Mouse (Mus musculus): ENCODE measurements around the gene Rfx4. TPM values are rescaled to one million over a fixed set of nuclear protein-coding genes. Genes with fewer than 3 reads are reported as not detected.

The Rfx4 gene
- polyA plus RNA-seq, 1 experiment from 2014 or later, result not detected

GRCm38 (mm10) chr10:84902213-84902612 is 146.4 kb downstream of the Rfx4 start:
- H3K36me3 ChIP-seq, result no peaks in the 10 kb centered on the region
- no peaks in the 10 kb centered on the region for H3K27me3 ChIP-seq
- H3K9me3 ChIP-seq (replicated peaks), result no peaks in the 10 kb centered on the region
- H3K4me2 ChIP-seq, result no peak overlapping the region
- H3K27ac ChIP-seq, result no peak overlapping the region
- no peak for DNase-seq
- ATAC-seq (ENCODE audit: low read depth), result no peak
- WGBS (ENCODE audit: insufficient replicate concordance), result 60% methylated on average over 2 of the region's 2 CpGs
- peaks cover 25% of the 10 kb centered on the region for H3K4me1 ChIP-seq (replicated peaks)
- H3K9ac ChIP-seq, result no peak overlapping the region
- H3K4me3 ChIP-seq (replicated peaks), result no peak overlapping the region

- 58% methylated on average over 7 of the region's 7 CpGs for WGBS (ENCODE audit: insufficient replicate concordance)
- DNase-seq, result no peak
- no peak for ATAC-seq (ENCODE audit: low read depth)
- no peaks in the 10 kb centered on the region for H3K27me3 ChIP-seq
- no peak overlapping the region for H3K4me3 ChIP-seq (replicated peaks)
- peaks cover 14% of the 10 kb centered on the region for H3K4me1 ChIP-seq (replicated peaks)
- H3K4me2 ChIP-seq, result no peak overlapping the region
- H3K27ac ChIP-seq, result no peak overlapping the region
- H3K9me3 ChIP-seq (replicated peaks), result no peaks in the 10 kb centered on the region
- H3K9ac ChIP-seq, result no peak overlapping the region
- H3K36me3 ChIP-seq, result no peaks in the 10 kb centered on the region
These were observed 147.4 kb downstream of the Rfx4 start for GRCm38 (mm10) chr10:84903307-84903706.

- H3K36me3 ChIP-seq, result no peaks in the 10 kb centered on the region
- H3K27me3 ChIP-seq, result no peaks in the 10 kb centered on the region
- H3K4me3 ChIP-seq (replicated peaks), result no peak overlapping the region
- WGBS (ENCODE audit: insufficient replicate concordance), result 7% methylated on average over 5 of the region's 5 CpGs
- DNase-seq, result no peak
- no peak overlapping the region for H3K9ac ChIP-seq
- peaks cover 10% of the 10 kb centered on the region for H3K4me1 ChIP-seq (replicated peaks)
- H3K9me3 ChIP-seq (replicated peaks), result no peaks in the 10 kb centered on the region
- peak overlapping the region; percentile 11; the same call in 1 of the 2 replicates for H3K4me2 ChIP-seq
- no peak overlapping the region for H3K27ac ChIP-seq
- no peak for ATAC-seq (ENCODE audit: low read depth)
These were observed 147.9 kb downstream of the Rfx4 start for GRCm38 (mm10) chr10:84903742-84904141.

GRCm38 (mm10) chr10:84906895-84907294 is 151.0 kb downstream of the Rfx4 start:
- no peaks in the 10 kb centered on the region for H3K9me3 ChIP-seq (replicated peaks)
- DNase-seq (no peak), ATAC-seq (ENCODE audit: low read depth) (no peak)
- WGBS (ENCODE audit: insufficient replicate concordance), result 81% methylated on average over 9 of the region's 9 CpGs
- no peak overlapping the region for H3K9ac ChIP-seq
- H3K27me3 ChIP-seq, result 0 out of 2 replicates have a peak, but pooled peaks cover 3% of the 10 kb centered on the region
- no peaks in the 10 kb centered on the region for H3K36me3 ChIP-seq
- no peak overlapping the region for H3K4me2 ChIP-seq
- no peak overlapping the region for H3K27ac ChIP-seq
- H3K4me3 ChIP-seq (replicated peaks), result no peak overlapping the region
- 0 out of 2 replicates have a peak, but pooled peaks cover 5% of the 10 kb centered on the region for H3K4me1 ChIP-seq (replicated peaks)

- ATAC-seq (ENCODE audit: low read depth) (no peak), DNase-seq (no peak)
- Histone ChIP-seq H3K36me3 (no peaks in the 10 kb centered on the region), H3K27ac (no peak overlapping the region), H3K4me1 (replicated peaks) (0 out of 2 replicates have a peak, but pooled peaks cover 5% of the 10 kb centered on the region), H3K4me2 (no peak overlapping the region), H3K27me3 (0 out of 2 replicates have a peak, but pooled peaks cover 3% of the 10 kb centered on the region), H3K9me3 (replicated peaks) (no peaks in the 10 kb centered on the region), H3K9ac (no peak overlapping the region), H3K4me3 (replicated peaks) (no peak overlapping the region)
- WGBS (ENCODE audit: insufficient replicate concordance), result 51% methylated on average over 3 of the region's 3 CpGs
These were observed 152.1 kb downstream of the Rfx4 start for GRCm38 (mm10) chr10:84908006-84908405.

- no peak for ATAC-seq (ENCODE audit: low read depth)
- WGBS (ENCODE audit: insufficient replicate concordance), result 63% methylated on average over 3 of the region's 3 CpGs
- Histone ChIP-seq H3K9me3 (replicated peaks) (no peaks in the 10 kb centered on the region), H3K27me3 (0 out of 2 replicates have a peak, but pooled peaks cover 3% of the 10 kb centered on the region), H3K27ac (no peak overlapping the region), H3K36me3 (no peaks in the 10 kb centered on the region), H3K4me3 (replicated peaks) (no peak overlapping the region), H3K4me1 (replicated peaks) (0 out of 2 replicates have a peak, but pooled peaks cover 4% of the 10 kb centered on the region), H3K4me2 (no peak overlapping the region), H3K9ac (no peak overlapping the region)
- no peak for DNase-seq
These were observed 152.6 kb downstream of the Rfx4 start for GRCm38 (mm10) chr10:84908471-84908870.

- 72% methylated on average over 17 of the region's 17 CpGs for WGBS (ENCODE audit: insufficient replicate concordance)
- Histone ChIP-seq H3K27ac (no peak overlapping the region), H3K4me3 (replicated peaks) (no peak overlapping the region), H3K4me2 (no peak overlapping the region), H3K9me3 (replicated peaks) (no peaks in the 10 kb centered on the region), H3K9ac (no peak overlapping the region), H3K4me1 (replicated peaks) (no peaks in the 10 kb centered on the region), H3K27me3 (0 out of 2 replicates have a peak, but pooled peaks cover 3% of the 10 kb centered on the region), H3K36me3 (no peaks in the 10 kb centered on the region)
- no peak for DNase-seq
- ATAC-seq (ENCODE audit: low read depth), result no peak
These were observed 153.3 kb downstream of the Rfx4 start for GRCm38 (mm10) chr10:84909021-84909801.

GRCm38 (mm10) chr10:84910194-84910593 is 154.3 kb downstream of the Rfx4 start:
- no peak overlapping the region for H3K27ac ChIP-seq
- DNase-seq (no peak), ATAC-seq (ENCODE audit: low read depth) (no peak)
- H3K36me3 ChIP-seq, result no peaks in the 10 kb centered on the region
- 61% methylated on average over 7 of the region's 7 CpGs for WGBS (ENCODE audit: insufficient replicate concordance)
- no peak overlapping the region for H3K4me3 ChIP-seq (replicated peaks)
- no peaks in the 10 kb centered on the region for H3K9me3 ChIP-seq (replicated peaks)
- H3K9ac ChIP-seq, result no peak overlapping the region
- no peak overlapping the region for H3K4me2 ChIP-seq
- H3K27me3 ChIP-seq, result 0 out of 2 replicates have a peak, but pooled peaks cover 3% of the 10 kb centered on the region
- no peaks in the 10 kb centered on the region for H3K4me1 ChIP-seq (replicated peaks)

- WGBS (ENCODE audit: insufficient replicate concordance), result 92% methylated on average over 1 of the region's 1 CpGs
- DNase-seq (no peak), ATAC-seq (ENCODE audit: low read depth) (no peak)
- Histone ChIP-seq H3K4me3 (replicated peaks) (no peak overlapping the region), H3K9ac (no peak overlapping the region), H3K4me2 (no peak overlapping the region), H3K27me3 (0 out of 2 replicates have a peak, but pooled peaks cover 3% of the 10 kb centered on the region), H3K4me1 (replicated peaks) (no peaks in the 10 kb centered on the region), H3K9me3 (replicated peaks) (no peaks in the 10 kb centered on the region), H3K36me3 (no peaks in the 10 kb centered on the region), H3K27ac (no peak overlapping the region)
These were observed 155.0 kb downstream of the Rfx4 start for GRCm38 (mm10) chr10:84910758-84911384.

GRCm38 (mm10) chr10:84913148-84913547 is 157.3 kb downstream of the Rfx4 start:
- H3K9ac ChIP-seq, result no peak overlapping the region
- H3K27me3 ChIP-seq, result 0 out of 2 replicates have a peak, but pooled peaks cover 3% of the 10 kb centered on the region
- no peak overlapping the region for H3K4me2 ChIP-seq
- DNase-seq (no peak), ATAC-seq (ENCODE audit: low read depth) (no peak)
- no peaks in the 10 kb centered on the region for H3K9me3 ChIP-seq (replicated peaks)
- no peak overlapping the region for H3K27ac ChIP-seq
- no peaks in the 10 kb centered on the region for H3K36me3 ChIP-seq
- WGBS (ENCODE audit: insufficient replicate concordance), result 88% methylated on average over 1 of the region's 1 CpGs
- H3K4me1 ChIP-seq (replicated peaks), result peaks cover 7% of the 10 kb centered on the region
- no peak overlapping the region for H3K4me3 ChIP-seq (replicated peaks)

GRCm38 (mm10) chr10:84915476-84915875 is 159.6 kb downstream of the Rfx4 start:
- WGBS (ENCODE audit: insufficient replicate concordance), result 79% methylated on average over 6 of the region's 6 CpGs
- H3K36me3 ChIP-seq, result no peaks in the 10 kb centered on the region
- H3K4me3 ChIP-seq (replicated peaks), result no peak overlapping the region
- no peaks in the 10 kb centered on the region for H3K9me3 ChIP-seq (replicated peaks)
- H3K27me3 ChIP-seq, result no peaks in the 10 kb centered on the region
- ATAC-seq (ENCODE audit: low read depth) (no peak), DNase-seq (no peak)
- no peak overlapping the region for H3K27ac ChIP-seq
- H3K9ac ChIP-seq, result no peak overlapping the region
- no peak overlapping the region for H3K4me2 ChIP-seq
- peaks cover 29% of the 10 kb centered on the region for H3K4me1 ChIP-seq (replicated peaks)
